Mouse (Mus musculus) myocyte (in vitro differentiated cells): ENCODE results near the gene Uba7.

Experiments used
- CEBPB ChIP-seq: IDR thresholded peaks from 2 replicates; pipeline ENCODE4 v1.6.1; 2011; ENCODE audit warnings: mild to moderate bottlenecking, moderate library complexity; ENCODE audit not compliant: poor library complexity, insufficient read depth, severe bottlenecking
- E2F4 ChIP-seq: IDR thresholded peaks from one replicate; pipeline ENCODE4 v1.6.1; 2011; ENCODE audit warnings: mild to moderate bottlenecking, control low read depth, moderate library complexity; ENCODE audit not compliant: insufficient read depth
- MAX ChIP-seq: IDR thresholded peaks from one replicate; pipeline ENCODE4 v1.6.1; 2011; ENCODE audit warnings: low read depth, mild to moderate bottlenecking, control low read depth
- MYOD1 ChIP-seq, 3 experiments: IDR thresholded peaks; one replicate each; pipeline ENCODE4 v1.6.1; 2011; ENCODE audit warnings: control low read depth in 2 of 3, low read depth in 2 of 3, mild to moderate bottlenecking in 2 of 3, moderate library complexity in 1 of 3; ENCODE audit not compliant: insufficient read length in 2 of 3, control insufficient read depth in 1 of 3
- MYOG ChIP-seq, 3 experiments: IDR thresholded peaks; one replicate each; pipeline ENCODE4 v1.6.1; 2011; ENCODE audit warnings: control low read depth in 2 of 3, low read depth in 2 of 3, mild to moderate bottlenecking in 2 of 3; ENCODE audit not compliant: insufficient read length in 2 of 3, control insufficient read depth in 1 of 3, insufficient read depth in 1 of 3
- POLR2A ChIP-seq: IDR thresholded peaks from one replicate; pipeline ENCODE4 v1.6.1; 2011; ENCODE audit warnings: low read depth, mild to moderate bottlenecking, control low read depth, moderate library complexity; ENCODE audit not compliant: insufficient read length
- POLR2AphosphoS2 ChIP-seq: IDR thresholded peaks from one replicate; pipeline ENCODE4 v1.6.1; 2011; ENCODE audit warnings: low read depth, control low read depth; ENCODE audit not compliant: insufficient read length
- REST ChIP-seq: IDR thresholded peaks from one replicate; pipeline ENCODE4 v1.6.1; 2011; ENCODE audit warnings: mild to moderate bottlenecking, control low read depth, moderate library complexity; ENCODE audit not compliant: insufficient read depth, insufficient read length
- SRF ChIP-seq: IDR thresholded peaks from one replicate; pipeline ENCODE4 v1.6.1; 2011; ENCODE audit warnings: low read depth; ENCODE audit not compliant: control insufficient read depth, insufficient read length
- TCF12 ChIP-seq: IDR thresholded peaks from one replicate; pipeline ENCODE4 v1.6.1; 2011; ENCODE audit warnings: mild to moderate bottlenecking, control low read depth; ENCODE audit not compliant: poor library complexity, insufficient read depth, severe bottlenecking
- TCF3 ChIP-seq: IDR thresholded peaks from one replicate; pipeline ENCODE4 v1.6.1; 2011; ENCODE audit warnings: low read depth, control low read depth; ENCODE audit not compliant: insufficient read length
- USF1 ChIP-seq: IDR thresholded peaks from one replicate; pipeline ENCODE4 v1.6.1; 2011; ENCODE audit warnings: low read depth, mild to moderate bottlenecking, control low read depth, moderate library complexity

GRCm38 (mm10) chr9:107975399-107976386 is at the start of gene Uba7:
- TF ChIP-seq POLR2A (no peak), SRF (no peak), MYOG (IDR thresholded peaks at IDR 0.05; ENCODE audit: control insufficient read depth in 1 of 3, insufficient read depth in 1 of 3, insufficient read length in 2 of 3, low read depth in 2 of 3) (no peak), E2F4 (no peak), USF1 (no peak), POLR2AphosphoS2 (no peak), CEBPB (no peak), TCF12 (no peak), MYOD1 (IDR thresholded peaks at IDR 0.05; ENCODE audit: control insufficient read depth in 1 of 3, insufficient read length in 2 of 3, low read depth in 2 of 3) (no peak), TCF3 (no peak), MAX (no peak), REST (no peak)
